In genomic region chr8:77419731-77420130, GRCm38 (mm10) we compare ENCODE assay signal across 8 mouse cellular contexts.
A peak's percentile ranks its signal among the peaks of the same experiment; 100 is the strongest.
DNase-seq lines count a peak whose midpoint lies in the region; ATAC-seq and TF ChIP-seq lines count a peak whose summit lies in the region.

No protein-coding gene starts in this region.

- H3K9me3 ChIP-seq in neural tube, embryonic 15.5 days (replicated peaks) = no peaks in the 10 kb centered on the region

- H3K27ac ChIP-seq in neural tube, embryonic 15.5 days (replicated peaks) = no peak overlapping the region

- H3K4me2 ChIP-seq in neural tube, embryonic 15.5 days = no peak overlapping the region

- peak; percentile 38; the same call in 1 of the 2 replicates for TF ChIP-seq CTCF in lung, adult 2 months (IDR thresholded peaks at IDR 0.05; ENCODE audit: insufficient read depth, low read length)

- DNase-seq in CD4-positive helper T cell, adult 2 months (ENCODE audit: low read depth, low spot score) = peak; percentile 75
- peak; percentile 74 for DNase-seq in MN1 (ENCODE audit: low spot score)
- peak; percentile 71 to 80 for DNase-seq in cerebellum, adult 18-20 months
- peak; percentile 80 for DNase-seq in kidney, postnatal 14 days
- peak; percentile 63 for DNase-seq in lung, adult 2 months
- no peak for DNase-seq in ovary, adult 18-20 months (ENCODE audit: low spot score)

- H3K4me3 ChIP-seq in lung, adult 2 months (replicated peaks; ENCODE audit: extremely low read depth, low read depth, low read length) = no peak overlapping the region
- H3K4me3 ChIP-seq in neural tube, embryonic 15.5 days (replicated peaks) = no peak overlapping the region

- TF ChIP-seq POLR2A in lung, adult 2 months (IDR thresholded peaks at IDR 0.05; ENCODE audit: borderline replicate concordance, extremely low read depth, low read depth, low read length) = no peak

- H3K9ac ChIP-seq in neural tube, embryonic 15.5 days (replicated peaks) = no peak overlapping the region

- H3K27me3 ChIP-seq in neural tube, embryonic 15.5 days (replicated peaks) = no peaks in the 10 kb centered on the region

- no peaks in the 10 kb centered on the region for H3K4me1 ChIP-seq in lung, adult 2 months (ENCODE audit: control insufficient read depth, insufficient read depth, low read length)
- peaks cover 3% of the 10 kb centered on the region; the same call in 1 of the 2 replicates for H3K4me1 ChIP-seq in neural tube, embryonic 15.5 days

- 44% methylated on average over 4 of the region's 4 CpGs for WGBS in lung, adult 2 months
- whole genome bisulfite sequencing in neural tube, embryonic 15.5 days = 53% methylated on average over 4 of the region's 4 CpGs

- H3K36me3 ChIP-seq in neural tube, embryonic 15.5 days = no peaks in the 10 kb centered on the region

- ATAC-seq in frontal cortex, adult (ENCODE audit: low TSS enrichment) = peak; percentile 64
- ATAC-seq in neural tube, embryonic 15.5 days (ENCODE audit: low FRiP score) = 0 out of 2 replicates have a peak, but pooled peaks have one; percentile 50
